Mouse (Mus musculus): Measurements from ENCODE around the gene Sp110. TPM values are rescaled to one million over a fixed set of nuclear protein-coding genes. Genes with fewer than 3 reads are reported as not detected.
"Not testable (repeated sequence)": the region's sequence is repeated elsewhere in the genome, so short reads cannot be mapped to it uniquely, and the experiment has no call there.

Gene Sp110
- polyA plus RNA-seq, 1 experiment from 2014 or later, result 138 TPM

GRCm38 (mm10) chr1:85555261-85555660 is 43.4 kb downstream of the Sp110 start:
- DNase-seq (ENCODE audit: low spot score), result not testable (repeated sequence)

DNA sequence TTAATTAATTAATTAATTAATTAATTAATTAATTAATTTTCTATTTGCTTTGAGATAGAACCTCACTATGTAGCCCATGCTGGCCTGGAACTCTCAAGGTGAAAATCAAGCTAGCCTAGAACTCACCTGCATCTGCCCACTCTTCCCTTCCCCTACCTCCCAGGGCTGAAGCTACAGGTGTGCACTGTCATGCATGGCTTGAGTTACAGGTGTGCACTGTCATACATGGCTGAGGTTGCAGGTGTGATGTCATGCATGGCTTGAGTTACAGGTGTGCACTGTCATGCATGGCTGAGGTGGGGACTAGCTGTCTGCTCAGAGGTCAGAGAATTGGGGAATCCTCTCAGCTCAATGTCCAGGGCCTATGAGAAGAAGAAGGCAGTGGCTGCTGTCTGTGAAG is 52.2 kb downstream of the Sp110 start:
- DNase-seq (ENCODE audit: low spot score), result not testable (repeated sequence)

GRCm38 (mm10) chr1:85543818-85544217 is 54.8 kb downstream of the Sp110 start:
- DNase-seq (ENCODE audit: low spot score), result not testable (repeated sequence)

GRCm38 (mm10) chr1:85528451-85529110 is 70.0 kb downstream of the Sp110 start:
- DNase-seq (ENCODE audit: low spot score), result not testable (repeated sequence)

Other genes with a start within 250 kb of the Sp110 start
- gene G530012D18Rik, start 23.1 kb downstream of the Sp110 start, polyA plus RNA-seq (2015; fragmentation: Nextera tagmentation; extraction: Ambion mirVana), result not detected in 2 replicates
- gene Sp140, start 1.6 kb upstream of the Sp110 start, polyA plus RNA-seq (2015; fragmentation: Nextera tagmentation; extraction: Ambion mirVana), result 21.3 and 23.5 TPM in 2 replicates
- 118 and 129 TPM in 2 replicates for gene Sp100, start 51.2 kb upstream of the Sp110 start, polyA plus RNA-seq (2015; fragmentation: Nextera tagmentation; extraction: Ambion mirVana)
- 18.0 and 20.3 TPM in 2 replicates for gene A630001G21Rik, start 179.8 kb upstream of the Sp110 start, polyA plus RNA-seq (2015; fragmentation: Nextera tagmentation; extraction: Ambion mirVana)
- 41.1 and 49.2 TPM in 2 replicates for gene Cab39, start 194.6 kb upstream of the Sp110 start, polyA plus RNA-seq (2015; fragmentation: Nextera tagmentation; extraction: Ambion mirVana)

Measured in thymus, postnatal 0 days (tissue).